Mouse (Mus musculus) liver, embryonic 12.5 days (tissue): ENCODE data around the gene Armc2. TPM values are rescaled to one million over a fixed set of nuclear protein-coding genes. Genes with fewer than 3 reads are reported as not detected.

Experiments
- ATAC-seq: fragments of 200-750 bp; cut with Nextera tagmentation; 2 replicates; pipeline ENCODE4 v1.8.0; 2017; ENCODE audit warnings: moderate number of reproducible peaks, mild to moderate bottlenecking, moderate library complexity
- H3K27ac ChIP-seq: fragments of 300-500 bp; sonication (generic); 2 replicates; pipeline ENCODE4 v1.5.1; 2016; ENCODE audit warnings: mild to moderate bottlenecking
- H3K27me3 ChIP-seq: fragments of 300-500 bp; sonication (generic); replicated peaks from 2 replicates; pipeline ENCODE4 v1.6.1; 2016; ENCODE audit warnings: mild to moderate bottlenecking, moderate library complexity
- H3K36me3 ChIP-seq: fragments of 300-500 bp; sonication (generic); 2 replicates; pipeline ENCODE4 v1.6.1; 2016; ENCODE audit warnings: mild to moderate bottlenecking, moderate library complexity
- H3K4me1 ChIP-seq: fragments of 300-500 bp; sonication (generic); 2 replicates; pipeline ENCODE4 v1.6.1; 2016
- H3K4me2 ChIP-seq: fragments of 300-500 bp; sonication (generic); 2 replicates; pipeline ENCODE4 v1.6.1; 2016; ENCODE audit warnings: mild to moderate bottlenecking, moderate library complexity
- H3K4me3 ChIP-seq: fragments of 300-500 bp; sonication (generic); 2 replicates; pipeline ENCODE4 v1.5.1; 2016; ENCODE audit warnings: mild to moderate bottlenecking, moderate library complexity
- H3K9ac ChIP-seq: fragments of 300-500 bp; sonication (generic); 2 replicates; pipeline ENCODE4 v1.6.1; 2016; ENCODE audit warnings: mild to moderate bottlenecking, moderate library complexity
- H3K9me3 ChIP-seq: fragments of 300-500 bp; sonication (generic); replicated peaks from 2 replicates; pipeline ENCODE4 v1.6.1; 2016; ENCODE audit warnings: mild to moderate bottlenecking, moderate library complexity
- WGBS: fragments of 180-500 bp; shearing (Covaris S2); methylation state at CpG from one replicate; pipeline ENCODE4 v1.1.7; 2016; ENCODE audit not compliant: insufficient replicate concordance; 5-methylcytosine and 5-hydroxymethylcytosine counted together
- polyA plus RNA-seq: library from polyadenylated mRNA; unstranded; fragments of >200 nt; fragmentation: Nextera tagmentation; extraction: Ambion mirVana; gene quantifications from 2 replicates; pipeline ENCODE4 v1.2.1, GENCODE M21; 2016

Armc2 gene
- polyA plus RNA-seq, 1 experiment from 2014 or later, result 0.57 TPM

DNA sequence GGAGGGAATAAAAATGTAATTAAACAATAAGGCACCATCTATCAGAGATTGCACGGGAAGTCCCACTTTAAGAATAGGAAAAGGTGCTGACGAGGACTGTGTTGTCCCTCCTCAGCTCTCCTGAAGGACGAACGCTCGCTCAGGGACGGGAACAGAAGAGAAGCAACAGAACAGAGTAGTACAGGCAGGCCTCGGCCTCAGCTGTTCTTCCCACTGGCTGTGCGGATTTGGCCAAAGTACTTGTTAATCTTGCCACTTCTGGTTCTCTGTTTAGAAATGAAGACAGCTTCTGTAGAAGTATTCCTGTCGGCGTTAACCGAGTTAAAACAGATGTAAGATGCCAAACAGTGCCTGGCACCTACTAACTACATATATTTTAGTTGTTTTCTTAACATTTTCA, 139.9 kb downstream of the Armc2 start:
- Histone ChIP-seq H3K36me3 (no peaks in the 10 kb centered on the region), H3K4me2 (no peak overlapping the region), H3K9ac (no peak overlapping the region), H3K27ac (no peak overlapping the region), H3K9me3 (no peaks in the 10 kb centered on the region), H3K4me1 (peaks cover 15% of the 10 kb centered on the region), H3K27me3 (no peaks in the 10 kb centered on the region), H3K4me3 (no peak overlapping the region)
- 88% methylated on average over 11 of the region's 11 CpGs for WGBS
- no peak for ATAC-seq

DNA sequence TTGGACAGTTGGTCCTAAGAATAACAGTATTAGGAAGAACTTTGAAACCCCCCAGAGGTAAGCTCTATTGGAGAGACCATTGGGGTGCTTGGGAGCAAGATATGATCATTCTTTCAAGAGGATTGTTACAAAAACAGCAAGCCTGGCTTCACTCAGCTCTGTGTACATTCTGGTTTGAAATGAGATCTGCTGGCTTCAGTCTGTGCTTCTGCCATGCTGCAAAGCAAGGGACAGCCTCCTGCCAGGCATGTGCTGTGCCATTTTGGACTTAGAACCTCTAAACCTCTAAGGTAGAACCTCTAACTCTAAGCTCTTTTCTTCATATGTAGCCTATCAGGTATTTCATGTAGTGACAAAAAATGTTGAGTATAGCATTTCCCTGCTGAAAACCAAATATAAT, 142.6 kb downstream of the Armc2 start:
- H3K4me3 ChIP-seq, result no peak overlapping the region
- no peaks in the 10 kb centered on the region for H3K9me3 ChIP-seq
- no peaks in the 10 kb centered on the region for H3K27me3 ChIP-seq
- H3K4me1 ChIP-seq, result peaks cover 16% of the 10 kb centered on the region
- H3K4me2 ChIP-seq, result no peak overlapping the region
- no peak overlapping the region for H3K27ac ChIP-seq
- no peaks in the 10 kb centered on the region for H3K36me3 ChIP-seq
- no peak for ATAC-seq
- no peak overlapping the region for H3K9ac ChIP-seq

DNA sequence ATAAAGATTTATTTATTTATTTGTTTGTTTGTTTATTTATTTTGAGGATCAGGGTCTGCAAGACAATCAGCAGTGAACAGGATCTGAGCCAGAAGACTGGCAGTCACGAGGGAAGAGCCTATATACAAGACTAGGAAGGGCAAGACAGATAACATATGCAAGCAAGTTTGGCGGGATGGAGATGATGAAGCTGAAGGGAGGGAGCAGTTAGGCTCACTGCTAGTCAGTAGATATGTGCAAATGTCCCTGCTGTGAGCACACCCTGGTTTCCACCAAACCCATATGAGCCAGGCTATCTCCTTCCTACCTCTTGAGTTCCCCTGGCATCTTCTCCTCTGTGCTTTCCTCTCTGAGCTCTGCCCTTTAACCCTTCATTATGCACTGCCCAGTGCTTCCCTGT, 146.7 kb downstream of the Armc2 start:
- no peak for ATAC-seq

DNA sequence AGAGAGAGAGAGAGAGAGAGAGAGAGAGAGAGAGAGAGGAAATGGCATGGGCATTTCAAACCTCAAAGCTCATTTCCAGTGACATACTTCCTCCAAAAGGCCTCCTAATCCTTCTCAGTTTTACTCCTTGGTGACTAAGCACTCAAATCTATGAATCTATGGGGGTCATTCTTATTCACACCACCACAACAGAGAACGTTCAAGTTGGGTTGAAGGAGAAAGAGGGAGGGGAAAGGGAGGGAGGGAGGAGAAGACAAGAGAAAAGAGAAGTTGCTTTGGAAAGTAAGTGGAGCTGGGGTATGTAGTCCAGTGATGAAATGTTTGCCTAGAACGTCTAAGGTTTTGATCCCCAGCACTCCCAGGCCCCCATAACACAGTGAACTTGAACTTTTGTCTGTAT, 148.1 kb downstream of the Armc2 start:
- Histone ChIP-seq H3K4me1 (peaks cover 23% of the 10 kb centered on the region), H3K4me3 (no peak overlapping the region), H3K36me3 (no peaks in the 10 kb centered on the region), H3K9me3 (no peaks in the 10 kb centered on the region), H3K27me3 (no peaks in the 10 kb centered on the region), H3K9ac (no peak overlapping the region), H3K27ac (no peak overlapping the region), H3K4me2 (no peak overlapping the region)
- 17% methylated on average over 2 of the region's 2 CpGs for WGBS
- no peak for ATAC-seq

More for the DNA sequence above, 146.7 kb downstream of the Armc2 start:
- Histone ChIP-seq H3K27ac (no peak overlapping the region), H3K27me3 (no peaks in the 10 kb centered on the region), H3K4me3 (no peak overlapping the region), H3K4me2 (no peak overlapping the region), H3K4me1 (peaks cover 23% of the 10 kb centered on the region), H3K36me3 (no peaks in the 10 kb centered on the region), H3K9me3 (no peaks in the 10 kb centered on the region), H3K9ac (no peak overlapping the region)
- 39% methylated on average over 2 of the region's 2 CpGs for WGBS

DNA sequence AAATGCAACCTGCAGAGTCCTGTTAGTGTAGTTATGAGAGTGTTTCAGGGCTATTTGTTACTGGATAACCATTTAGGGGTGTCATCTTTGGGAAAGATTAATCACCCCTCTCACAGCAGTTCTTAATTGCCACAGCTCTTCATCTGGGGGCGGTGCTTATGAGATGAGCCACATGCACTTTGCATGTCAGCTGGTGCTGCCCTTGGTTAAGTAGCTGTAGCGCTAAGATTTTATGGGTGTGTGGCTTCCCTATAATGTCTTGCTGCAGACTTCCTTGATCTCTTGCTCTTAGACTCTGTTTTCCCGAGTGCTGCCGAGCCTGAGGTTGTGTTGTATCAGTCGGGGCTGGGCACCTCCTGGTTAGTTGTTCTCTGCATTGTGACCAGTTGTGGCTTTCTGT, 150.3 kb downstream of the Armc2 start:
- no peaks in the 10 kb centered on the region for H3K36me3 ChIP-seq
- H3K4me3 ChIP-seq, result no peak overlapping the region
- H3K9me3 ChIP-seq, result no peaks in the 10 kb centered on the region
- 58% methylated on average over 5 of the region's 5 CpGs for WGBS
- H3K27me3 ChIP-seq, result no peaks in the 10 kb centered on the region
- H3K9ac ChIP-seq, result no peak overlapping the region
- H3K4me1 ChIP-seq, result peaks cover 31% of the 10 kb centered on the region
- ATAC-seq, result no peak
- no peak overlapping the region for H3K4me2 ChIP-seq
- no peak overlapping the region for H3K27ac ChIP-seq

DNA sequence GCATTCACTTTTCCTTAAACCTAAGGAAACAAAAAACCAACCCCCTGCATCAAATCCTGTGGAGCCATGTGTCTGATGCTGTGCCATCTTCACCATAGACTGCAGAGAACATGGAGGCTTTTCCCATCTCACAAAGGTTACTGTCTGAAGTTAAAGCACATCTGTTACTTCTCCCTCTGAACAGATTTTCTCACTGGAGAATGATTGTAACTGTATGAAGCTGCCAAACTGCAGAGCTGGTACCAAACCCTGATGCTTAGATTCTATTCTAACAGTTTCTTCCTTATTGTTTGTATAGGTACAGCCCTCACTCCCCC, 151.4 kb downstream of the Armc2 start:
- no peak overlapping the region for H3K27ac ChIP-seq
- no peak for ATAC-seq
- H3K4me2 ChIP-seq, result no peak overlapping the region
- H3K4me3 ChIP-seq, result no peak overlapping the region
- H3K9ac ChIP-seq, result no peak overlapping the region
- no peaks in the 10 kb centered on the region for H3K9me3 ChIP-seq
- H3K4me1 ChIP-seq, result peaks cover 30% of the 10 kb centered on the region
- H3K36me3 ChIP-seq, result no peaks in the 10 kb centered on the region
- H3K27me3 ChIP-seq, result no peaks in the 10 kb centered on the region

DNA sequence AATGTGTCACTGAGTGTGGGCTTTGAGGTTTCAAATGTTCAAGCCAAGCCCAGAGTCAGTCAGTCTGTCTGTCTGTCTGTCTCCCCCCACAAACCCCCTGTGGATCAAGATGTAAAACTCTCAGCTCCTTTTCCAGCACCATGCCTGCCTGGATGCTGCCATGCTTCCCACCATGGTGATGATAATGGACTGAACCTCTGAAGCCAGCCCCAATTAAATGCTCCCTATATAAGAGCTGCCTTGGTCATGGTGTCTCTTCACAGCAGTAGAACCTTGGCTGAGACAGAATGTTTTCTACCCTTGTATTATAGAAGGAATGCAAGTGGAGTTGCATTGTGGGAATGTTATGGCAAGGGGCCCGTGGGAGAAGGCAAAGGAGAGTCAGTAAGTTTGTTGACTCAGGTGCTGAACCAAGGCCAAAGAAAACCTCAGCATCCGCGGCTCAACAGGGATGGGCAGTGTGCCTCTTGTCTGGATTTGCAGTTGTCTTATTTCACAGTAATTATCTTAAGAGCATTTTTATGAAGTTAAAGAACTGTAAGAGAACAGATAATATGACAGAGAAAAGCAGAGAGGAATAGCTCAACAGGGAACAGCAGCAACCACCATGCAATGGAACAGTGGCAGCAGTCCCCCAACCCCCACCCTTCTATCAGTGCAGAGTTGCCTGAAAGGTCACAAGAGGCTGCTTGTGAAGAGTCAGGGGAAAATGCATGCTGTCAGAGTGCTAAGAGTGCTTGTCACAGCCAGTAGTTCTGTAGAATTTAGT, 152.0 kb downstream of the Armc2 start:
- Histone ChIP-seq H3K27me3 (no peaks in the 10 kb centered on the region), H3K36me3 (no peaks in the 10 kb centered on the region), H3K9me3 (no peaks in the 10 kb centered on the region), H3K27ac (no peak overlapping the region), H3K4me1 (peaks cover 24% of the 10 kb centered on the region), H3K4me3 (no peak overlapping the region), H3K4me2 (no peak overlapping the region), H3K9ac (no peak overlapping the region)
- 67% methylated on average over 3 of the region's 3 CpGs for WGBS
- no peak for ATAC-seq

Other genes starting within 250 kb of the Armc2 start
- 19.9 and 20.0 TPM in 2 replicates for gene Cep57l1, start 208.6 kb downstream of the Armc2 start, polyA plus RNA-seq
- 22.5 and 24.8 TPM in 2 replicates for gene Sesn1, start 208.5 kb downstream of the Armc2 start, polyA plus RNA-seq